Comparison of ENCODE assay signal across 9 mouse cellular contexts in the genomic region with DNA sequence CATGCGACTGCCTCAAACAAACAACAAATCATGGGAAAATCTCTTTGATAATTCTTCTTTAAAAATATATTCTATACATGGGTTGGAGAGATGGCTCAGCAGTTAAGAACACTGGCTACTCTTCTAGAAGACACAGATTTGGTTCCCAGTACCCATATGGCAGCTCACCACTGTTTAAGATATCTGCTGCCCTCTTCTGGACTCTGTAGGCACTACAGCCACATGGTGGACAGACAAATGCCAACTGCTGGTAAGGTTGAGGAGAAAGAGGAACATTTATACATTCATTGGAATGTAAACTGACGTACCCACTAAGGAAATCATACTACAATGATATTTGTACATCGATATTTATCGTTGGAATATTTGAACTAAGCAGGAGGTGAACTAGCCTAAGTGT. TPM values are rescaled to one million over a fixed set of nuclear protein-coding genes. Genes with fewer than 3 reads are reported as not detected.
DNase-seq lines count a peak whose midpoint lies in the region; ATAC-seq and TF ChIP-seq lines count a peak whose summit lies in the region.
"Had no signal": no experiment of that assay in that cellular context is flagged by ENCODE, and none has a peak within 500 bp of the region (broad histone marks: within the 10 kb centered on the region; RNA-seq: fewer than 3 reads in every experiment).

No protein-coding gene starts in this region.

- no peak for TF ChIP-seq EP300 in lung, postnatal 0 days (IDR thresholded peaks at IDR 0.05)

- H3K9me3 ChIP-seq in midbrain, postnatal 0 days (ENCODE audit: low read length) = no peaks in the 10 kb centered on the region
- no peaks in the 10 kb centered on the region for H3K9me3 ChIP-seq in midbrain, embryonic 11.5 days (ENCODE audit: control insufficient read depth, low read length)
- H3K9me3 ChIP-seq in lung, postnatal 0 days (ENCODE audit: low read length) = no peaks in the 10 kb centered on the region
- no peaks in the 10 kb centered on the region for H3K9me3 ChIP-seq in embryonic facial prominence, embryonic 10.5 days

- H3K4me2 ChIP-seq in midbrain, postnatal 0 days (ENCODE audit: low read depth, low read length, poor library complexity, severe bottlenecking) = no peak overlapping the region
- H3K4me2 ChIP-seq in midbrain, embryonic 11.5 days = no peak overlapping the region
- H3K4me2 ChIP-seq in lung, postnatal 0 days (replicated peaks; ENCODE audit: low read depth, low read length) = no peak overlapping the region
- H3K4me2 ChIP-seq: embryonic facial prominence, embryonic 13.5 days had no signal

- H3K4me3 ChIP-seq in midbrain, postnatal 0 days (ENCODE audit: low read depth, low read length) = no peak overlapping the region
- H3K4me3 ChIP-seq in midbrain, embryonic 11.5 days (ENCODE audit: low read depth, low read length) = no peak overlapping the region
- no peak overlapping the region for H3K4me3 ChIP-seq in lung, postnatal 0 days (ENCODE audit: low read depth, low read length)
- no peak overlapping the region for H3K4me3 ChIP-seq in embryonic facial prominence, embryonic 10.5 days
- H3K4me3 ChIP-seq: embryonic facial prominence, embryonic 13.5 days had no signal

- peak; percentile 19 for DNase-seq in adrenal gland, postnatal 10 days
- DNase-seq in adrenal gland, adult 2 months = no peak
- no peak for DNase-seq in midbrain, postnatal 0 days (ENCODE audit: low spot score)
- no peak for DNase-seq in midbrain, embryonic 11.5 days (ENCODE audit: low spot score, missing footprints)
- DNase-seq in lung, postnatal 0 days (ENCODE audit: low spot score) = no peak
- no peak for DNase-seq in embryonic facial prominence, embryonic 10.5 days (ENCODE audit: low spot score)
- DNase-seq in left cerebral cortex, postnatal 10 days (ENCODE audit: extremely low spot score in 1 of 2, low spot score in 2 of 2) = no peak

- H3K27ac ChIP-seq in midbrain, postnatal 0 days (ENCODE audit: low read depth, low read length) = no peak overlapping the region
- no peak overlapping the region for H3K27ac ChIP-seq in midbrain, embryonic 11.5 days (ENCODE audit: low read depth, low read length)
- H3K27ac ChIP-seq in lung, postnatal 0 days (ENCODE audit: low read length) = no peak overlapping the region
- H3K27ac ChIP-seq in embryonic facial prominence, embryonic 10.5 days (replicated peaks) = no peak overlapping the region
- H3K27ac ChIP-seq: embryonic facial prominence, embryonic 13.5 days had no signal

- 64% methylated on average over 4 of the region's 4 CpGs for WGBS in midbrain, postnatal 0 days
- WGBS in midbrain, embryonic 11.5 days = 68% methylated on average over 4 of the region's 4 CpGs
- WGBS in lung, postnatal 0 days = 60% methylated on average over 4 of the region's 4 CpGs
- WGBS in embryonic facial prominence, embryonic 10.5 days = 68% methylated on average over 4 of the region's 4 CpGs

- H3K27me3 ChIP-seq in midbrain, postnatal 0 days (ENCODE audit: insufficient read depth, low read length) = no peaks in the 10 kb centered on the region
- H3K27me3 ChIP-seq in midbrain, embryonic 11.5 days (ENCODE audit: control insufficient read depth, insufficient read depth, low read length) = no peaks in the 10 kb centered on the region
- no peaks in the 10 kb centered on the region for H3K27me3 ChIP-seq in lung, postnatal 0 days (replicated peaks; ENCODE audit: insufficient read depth, low read length)
- no peaks in the 10 kb centered on the region for H3K27me3 ChIP-seq in embryonic facial prominence, embryonic 10.5 days (replicated peaks; ENCODE audit: low read depth, poor library complexity, severe bottlenecking)
- H3K27me3 ChIP-seq: embryonic facial prominence, embryonic 13.5 days had no signal

- no peaks in the 10 kb centered on the region for H3K4me1 ChIP-seq in midbrain, postnatal 0 days (ENCODE audit: insufficient read depth, low read length)
- H3K4me1 ChIP-seq in midbrain, embryonic 11.5 days (ENCODE audit: control insufficient read depth, insufficient read depth, low read length) = no peaks in the 10 kb centered on the region
- no peaks in the 10 kb centered on the region for H3K4me1 ChIP-seq in lung, postnatal 0 days (ENCODE audit: insufficient read depth, low read depth, low read length)
- no peaks in the 10 kb centered on the region for H3K4me1 ChIP-seq in embryonic facial prominence, embryonic 10.5 days
- H3K4me1 ChIP-seq: embryonic facial prominence, embryonic 13.5 days had no signal

- intact Hi-C loops in left cerebral cortex, postnatal 10 days (cut with DNase I) = no loop called here

- no peak for ATAC-seq in midbrain, postnatal 0 days (ENCODE audit: low FRiP score)
- no peak for ATAC-seq in midbrain, embryonic 11.5 days (ENCODE audit: low FRiP score)
- ATAC-seq in lung, postnatal 0 days = no peak
- no peak for ATAC-seq in monocyte, adult 5-6 weeks (replicated peaks; ENCODE audit: insufficient number of reproducible peaks, low FRiP score, low TSS enrichment, poor library complexity, severe bottlenecking)

- H3K9ac ChIP-seq in midbrain, postnatal 0 days (replicated peaks; ENCODE audit: low read length, poor library complexity, severe bottlenecking) = no peak overlapping the region
- H3K9ac ChIP-seq in midbrain, embryonic 11.5 days (ENCODE audit: low read length) = no peak overlapping the region
- no peak overlapping the region for H3K9ac ChIP-seq in lung, postnatal 0 days (replicated peaks; ENCODE audit: low read depth)
- H3K9ac ChIP-seq: embryonic facial prominence, embryonic 13.5 days had no signal

- peak; percentile 12; the same call in 1 of the 2 replicates for TF ChIP-seq CTCF in midbrain, postnatal 0 days (IDR thresholded peaks at IDR 0.05)
- TF ChIP-seq CTCF in lung, postnatal 0 days (IDR thresholded peaks at IDR 0.05) = peak; percentile 60

- no peaks in the 10 kb centered on the region for H3K36me3 ChIP-seq in midbrain, postnatal 0 days (ENCODE audit: insufficient read depth, low read length)
- H3K36me3 ChIP-seq in midbrain, embryonic 11.5 days (ENCODE audit: control insufficient read depth, insufficient read depth, low read length) = no peaks in the 10 kb centered on the region
- no peaks in the 10 kb centered on the region for H3K36me3 ChIP-seq in lung, postnatal 0 days (ENCODE audit: insufficient read depth, low read length)
- H3K36me3 ChIP-seq in embryonic facial prominence, embryonic 10.5 days (replicated peaks) = no peaks in the 10 kb centered on the region
- H3K36me3 ChIP-seq: embryonic facial prominence, embryonic 13.5 days had no signal

RNA-seq across cellular contexts. Expression of a gene that starts 36.7 kb away (rescaled TPM):
- total RNA-seq in adrenal gland, postnatal 10 days (2021) = 10 to 100 TPM; 55.1 to 64.6 TPM
- total RNA-seq in adrenal gland, adult 2 months (2021) = 10 to 100 TPM; 53.8 to 71.9 TPM
- polyA plus RNA-seq in adrenal gland, adult 2 months (2012; rRNA removed) = 1.5 and 1.9 TPM in 2 replicates
- 45.8 and 64.8 TPM in 2 replicates for total RNA-seq in midbrain, postnatal 0 days (2014; rRNA removed)
- polyA plus RNA-seq in midbrain, postnatal 0 days (2015; fragmentation: Nextera tagmentation; extraction: Ambion mirVana) = 63.6 and 70.0 TPM in 2 replicates
- polyA plus RNA-seq in midbrain, embryonic 11.5 days (2014; fragmentation: Nextera tagmentation; extraction: Ambion mirVana) = 106 and 121 TPM in 2 replicates
- 58.0 and 69.8 TPM in 2 replicates for polyA plus RNA-seq in lung, postnatal 0 days (2015; fragmentation: Nextera tagmentation; extraction: Ambion mirVana)
- 77.7 and 79.3 TPM in 2 replicates for polyA plus RNA-seq in embryonic facial prominence, embryonic 10.5 days (2016; fragmentation: Nextera tagmentation; extraction: Ambion mirVana)
- 10 to 100 TPM; 50.3 to 50.7 TPM for total RNA-seq in left cerebral cortex, postnatal 10 days (2021)
- 111 to 175 TPM (median 143 TPM) in 3 replicates for total RNA-seq in monocyte, adult 5-6 weeks (2017)
